Mouse (Mus musculus) embryonic facial prominence, embryonic 12.5 days (tissue): ENCODE data around the gene Cmklr1. TPM values are rescaled to one million over a fixed set of nuclear protein-coding genes. Genes with fewer than 3 reads are reported as not detected.

Experiments
- ATAC-seq: fragments of 200-750 bp; cut with Nextera tagmentation; 2 replicates; pipeline ENCODE4 v1.8.0; 2017; ENCODE audit not compliant: insufficient number of reproducible peaks, insufficient read depth, low FRiP score, low TSS enrichment
- H3K27ac ChIP-seq: fragments of 300-500 bp; sonication (generic); 2 replicates; pipeline ENCODE4 v1.5.1; 2016; ENCODE audit warnings: mild to moderate bottlenecking
- H3K27me3 ChIP-seq: fragments of 300-500 bp; sonication (generic); 2 replicates; pipeline ENCODE4 v1.6.1; 2016; ENCODE audit warnings: mild to moderate bottlenecking, moderate library complexity
- H3K36me3 ChIP-seq: fragments of 300-500 bp; sonication (generic); 2 replicates; pipeline ENCODE4 v1.6.1; 2016; ENCODE audit warnings: mild to moderate bottlenecking
- H3K4me1 ChIP-seq: fragments of 300-500 bp; sonication (generic); 2 replicates; pipeline ENCODE4 v1.6.1; 2016
- H3K4me2 ChIP-seq: fragments of 300-500 bp; sonication (generic); replicated peaks from 2 replicates; pipeline ENCODE4 v1.6.1; 2016; ENCODE audit warnings: mild to moderate bottlenecking, moderate library complexity
- H3K4me3 ChIP-seq: fragments of 300-500 bp; sonication (generic); 2 replicates; pipeline ENCODE4 v1.5.1; 2016; ENCODE audit warnings: mild to moderate bottlenecking
- H3K9ac ChIP-seq: fragments of 300-500 bp; sonication (generic); 2 replicates; pipeline ENCODE4 v1.6.1; 2016; ENCODE audit warnings: mild to moderate bottlenecking, moderate library complexity
- H3K9me3 ChIP-seq: fragments of 300-500 bp; sonication (generic); 2 replicates; pipeline ENCODE4 v1.6.1; 2016; ENCODE audit warnings: mild to moderate bottlenecking, moderate library complexity
- WGBS: fragments of 180-500 bp; shearing (Covaris S2); methylation state at CpG from one replicate; pipeline ENCODE4 v1.1.7; 2016; 5-methylcytosine and 5-hydroxymethylcytosine counted together
- polyA plus RNA-seq: library from polyadenylated mRNA; unstranded; fragments of >200 nt; fragmentation: Nextera tagmentation; extraction: Ambion mirVana; gene quantifications from 2 replicates; pipeline ENCODE4 v1.2.1, GENCODE M21; 2016

The Cmklr1 gene
- polyA plus RNA-seq, 1 experiment from 2014 or later = 2.1 TPM

DNA sequence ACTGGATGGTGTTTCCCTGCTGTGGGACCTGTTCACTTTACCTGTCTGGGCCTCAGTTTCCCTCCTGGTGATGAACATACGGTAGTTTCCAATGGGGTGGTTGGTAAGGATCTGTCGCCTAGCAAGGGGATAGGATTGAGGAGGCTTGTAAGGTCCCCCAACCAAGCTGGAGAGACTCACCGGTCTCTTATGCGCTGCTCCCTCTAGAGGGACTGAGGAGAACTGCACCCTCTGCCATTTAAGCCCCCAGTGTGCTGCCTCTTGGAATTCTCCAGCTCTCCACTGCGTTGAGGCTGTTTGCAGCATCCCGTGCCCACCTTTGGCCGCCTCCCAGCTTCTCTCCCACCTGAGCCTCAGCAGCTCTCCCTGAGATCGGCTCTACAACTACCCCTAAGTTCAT lies 70.0 kb downstream of the Cmklr1 start:
- Histone ChIP-seq H3K36me3 (no peaks in the 10 kb centered on the region), H3K27ac (no peak overlapping the region), H3K4me3 (no peak overlapping the region), H3K27me3 (0 out of 2 replicates have a peak, but pooled peaks cover 3% of the 10 kb centered on the region), H3K9ac (no peak overlapping the region), H3K4me1 (0 out of 2 replicates have a peak, but pooled peaks cover 6% of the 10 kb centered on the region), H3K9me3 (no peaks in the 10 kb centered on the region), H3K4me2 (no peak overlapping the region)
- ATAC-seq = no peak
- 52% methylated on average over 8 of the region's 8 CpGs for WGBS

DNA sequence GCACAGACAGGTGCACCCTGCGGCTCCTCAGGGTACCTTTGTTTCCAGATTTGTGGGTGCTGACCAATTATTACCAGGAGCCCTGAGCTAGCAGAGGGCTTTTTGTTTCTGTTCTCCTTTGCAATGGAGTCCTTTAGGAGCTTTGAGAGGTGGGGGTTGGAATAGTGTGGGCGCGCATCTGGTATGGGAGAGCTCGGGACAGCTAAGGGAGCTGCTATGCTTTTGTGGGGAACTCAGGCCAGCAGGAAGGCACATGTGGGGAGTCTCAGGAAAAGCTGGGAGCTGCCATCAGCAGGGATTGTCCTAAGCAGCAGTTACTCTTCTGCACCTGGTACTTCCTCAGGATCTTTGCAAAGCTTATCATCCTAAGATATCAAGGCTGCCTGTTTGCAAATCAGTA lies 71.1 kb downstream of the Cmklr1 start:
- H3K9me3 ChIP-seq = no peaks in the 10 kb centered on the region
- 89% methylated on average over 4 of the region's 4 CpGs for WGBS
- H3K36me3 ChIP-seq = no peaks in the 10 kb centered on the region
- no peak for ATAC-seq
- H3K27me3 ChIP-seq = 0 out of 2 replicates have a peak, but pooled peaks cover 3% of the 10 kb centered on the region
- H3K4me1 ChIP-seq = 0 out of 2 replicates have a peak, but pooled peaks cover 2% of the 10 kb centered on the region
- H3K4me3 ChIP-seq = no peak overlapping the region
- H3K27ac ChIP-seq = no peak overlapping the region
- no peak overlapping the region for H3K4me2 ChIP-seq
- no peak overlapping the region for H3K9ac ChIP-seq

DNA sequence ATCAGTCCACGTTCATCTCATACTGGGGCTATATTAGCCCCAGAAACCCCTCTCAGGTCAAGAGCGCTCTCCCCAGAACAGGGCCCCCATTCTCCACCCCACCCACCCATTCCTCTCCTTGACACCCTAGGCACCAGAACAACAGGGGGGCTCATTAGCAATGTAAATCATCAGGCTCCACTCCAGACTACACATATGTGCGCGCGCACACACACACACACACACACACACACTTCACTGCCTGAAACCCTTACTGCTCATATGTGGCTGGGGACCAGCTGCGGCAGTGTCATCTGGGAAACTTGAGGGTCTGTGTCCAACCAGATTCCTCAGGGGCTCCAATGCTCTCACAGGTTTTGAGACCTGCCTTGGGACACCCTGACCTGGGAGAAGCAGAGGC lies 71.8 kb downstream of the Cmklr1 start:
- Histone ChIP-seq H3K27me3 (0 out of 2 replicates have a peak, but pooled peaks cover 3% of the 10 kb centered on the region), H3K36me3 (no peaks in the 10 kb centered on the region), H3K4me1 (no peaks in the 10 kb centered on the region), H3K4me2 (no peak overlapping the region), H3K4me3 (no peak overlapping the region), H3K9ac (no peak overlapping the region), H3K27ac (no peak overlapping the region), H3K9me3 (no peaks in the 10 kb centered on the region)
- ATAC-seq = no peak
- WGBS = 88% methylated on average over 6 of the region's 6 CpGs

DNA sequence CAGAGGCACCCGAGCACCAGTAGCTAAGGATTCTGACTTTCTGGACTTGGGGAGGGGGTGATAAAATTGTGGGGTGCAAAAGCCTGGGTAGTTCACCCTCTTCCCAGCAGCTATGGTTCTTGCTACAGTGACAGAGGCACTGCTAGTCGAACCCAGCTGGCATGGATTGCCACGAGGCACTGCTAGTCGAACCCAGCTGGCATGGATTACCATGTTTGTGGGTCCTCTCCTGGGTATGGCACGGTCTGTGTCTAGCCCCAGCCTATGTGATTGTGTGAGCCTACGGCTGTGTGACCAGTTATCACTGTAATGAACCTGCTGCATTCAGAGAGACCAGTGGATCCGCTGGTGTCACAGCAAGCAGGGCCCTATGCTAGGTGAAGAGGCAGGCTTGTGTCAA lies 72.7 kb downstream of the Cmklr1 start:
- H3K4me3 ChIP-seq = no peak overlapping the region
- no peaks in the 10 kb centered on the region for H3K4me1 ChIP-seq
- peak overlapping the region; percentile 20 for H3K4me2 ChIP-seq
- 0 out of 2 replicates have a peak, but pooled peaks cover 3% of the 10 kb centered on the region for H3K27me3 ChIP-seq
- H3K9ac ChIP-seq = no peak overlapping the region
- no peak overlapping the region for H3K27ac ChIP-seq
- H3K9me3 ChIP-seq = no peaks in the 10 kb centered on the region
- no peak for ATAC-seq
- H3K36me3 ChIP-seq = no peaks in the 10 kb centered on the region
- WGBS = 77% methylated on average over 7 of the region's 7 CpGs

DNA sequence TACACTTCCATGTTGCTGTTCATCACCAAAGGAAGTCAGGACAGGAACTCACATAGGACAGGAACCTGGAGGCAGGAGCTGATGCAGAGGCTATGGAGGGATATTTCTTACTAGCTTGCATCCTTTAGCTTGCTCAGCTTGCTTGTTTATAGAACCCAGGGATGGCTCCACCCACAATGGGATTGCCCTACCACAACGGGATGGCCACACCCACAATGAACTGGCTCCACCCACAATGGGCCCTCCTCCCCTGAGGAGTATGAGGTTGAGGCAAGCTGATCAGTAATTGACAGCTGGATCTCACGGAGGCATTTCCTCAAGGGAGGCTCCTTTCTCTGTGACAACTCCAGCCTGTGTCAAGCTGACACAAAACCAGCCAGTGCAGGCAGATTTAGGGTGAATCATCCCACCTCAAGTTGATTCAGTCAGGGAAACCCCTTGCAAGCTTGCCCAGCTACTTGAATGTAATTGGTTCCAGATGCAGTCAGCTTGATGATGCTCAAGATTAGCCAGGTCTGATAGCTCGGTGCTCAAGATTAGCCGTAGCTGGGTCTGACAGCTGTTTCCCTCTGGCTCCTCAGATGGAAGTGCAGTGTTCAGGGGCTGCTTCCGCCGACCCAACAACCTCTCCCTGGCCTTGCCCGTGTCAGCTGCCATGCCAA lies 80.0 kb downstream of the Cmklr1 start:
- Histone ChIP-seq H3K9me3 (no peaks in the 10 kb centered on the region), H3K9ac (no peak overlapping the region), H3K4me2 (no peak overlapping the region), H3K27ac (no peak overlapping the region), H3K27me3 (no peaks in the 10 kb centered on the region), H3K4me3 (no peak overlapping the region), H3K36me3 (no peaks in the 10 kb centered on the region), H3K4me1 (no peaks in the 10 kb centered on the region; the same call in 1 of the 2 replicates)
- 21% methylated on average over 7 of the region's 7 CpGs for WGBS
- no peak for ATAC-seq

DNA sequence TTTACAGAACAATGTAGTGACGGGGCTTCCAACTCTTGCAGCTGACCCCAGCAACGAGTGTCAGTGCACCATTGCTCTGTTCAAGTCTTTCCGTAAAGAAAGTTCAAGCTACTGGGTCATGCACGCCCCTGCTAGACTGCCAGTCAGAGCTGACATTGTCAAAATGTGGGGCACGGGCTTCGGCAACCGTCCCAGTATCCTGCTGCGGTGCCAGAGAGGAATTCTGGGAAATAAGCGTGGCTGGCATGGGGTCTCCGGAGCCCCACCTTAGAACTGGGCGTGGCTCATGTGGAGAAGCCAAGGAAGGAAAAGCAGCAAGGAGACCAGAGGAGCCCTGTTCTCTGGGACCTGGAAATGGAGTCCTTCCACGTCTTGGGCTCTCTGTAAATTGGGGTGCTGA lies 84.4 kb downstream of the Cmklr1 start:
- H3K9ac ChIP-seq = no peak overlapping the region
- no peaks in the 10 kb centered on the region; the same call in 1 of the 2 replicates for H3K4me1 ChIP-seq
- no peaks in the 10 kb centered on the region for H3K27me3 ChIP-seq
- H3K27ac ChIP-seq = no peak overlapping the region
- no peaks in the 10 kb centered on the region for H3K9me3 ChIP-seq
- H3K36me3 ChIP-seq = no peaks in the 10 kb centered on the region
- H3K4me3 ChIP-seq = no peak overlapping the region
- 71% methylated on average over 12 of the region's 12 CpGs for WGBS
- ATAC-seq = no peak
- H3K4me2 ChIP-seq = no peak overlapping the region

DNA sequence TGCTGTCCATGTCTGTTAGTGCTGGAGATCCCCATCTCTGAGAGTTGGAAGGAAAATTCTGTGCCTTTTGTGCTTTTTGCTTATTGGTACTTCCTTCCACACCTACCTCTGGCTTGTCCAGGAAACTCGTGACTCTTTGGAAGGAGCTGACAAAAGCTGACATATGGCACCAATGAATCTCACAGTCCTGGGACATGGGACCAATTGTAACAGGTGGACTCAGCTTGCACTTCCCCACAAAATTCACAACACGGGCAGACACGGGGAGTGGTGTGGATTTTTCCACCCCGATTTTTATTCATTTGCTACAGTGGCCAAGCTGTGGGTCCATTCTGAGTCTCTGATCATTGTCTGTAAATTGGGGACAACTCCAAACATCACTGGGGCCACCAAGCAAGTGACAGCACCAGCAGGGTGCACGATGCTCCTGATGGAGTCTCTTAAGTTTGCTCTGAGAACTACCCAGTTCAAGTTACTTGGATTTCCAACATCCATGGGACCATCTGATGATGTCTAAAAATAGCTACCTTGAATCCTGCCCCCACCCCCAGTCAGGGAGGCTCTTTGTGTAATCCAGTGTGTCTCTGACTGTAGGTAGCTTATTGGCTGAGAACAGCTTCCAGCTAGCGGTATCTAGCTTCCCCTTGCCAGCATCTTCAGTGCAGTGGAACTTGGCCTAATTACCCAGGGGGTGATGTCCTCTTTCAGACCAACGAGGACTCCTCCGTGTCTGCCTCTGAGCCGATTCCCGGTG lies 84.9 kb downstream of the Cmklr1 start:
- Histone ChIP-seq H3K27ac (no peak overlapping the region), H3K4me3 (no peak overlapping the region), H3K9ac (no peak overlapping the region), H3K36me3 (no peaks in the 10 kb centered on the region), H3K9me3 (no peaks in the 10 kb centered on the region), H3K4me1 (no peaks in the 10 kb centered on the region; the same call in 1 of the 2 replicates), H3K27me3 (no peaks in the 10 kb centered on the region), H3K4me2 (no peak overlapping the region)
- ATAC-seq = no peak
- 79% methylated on average over 10 of the region's 10 CpGs for WGBS

DNA sequence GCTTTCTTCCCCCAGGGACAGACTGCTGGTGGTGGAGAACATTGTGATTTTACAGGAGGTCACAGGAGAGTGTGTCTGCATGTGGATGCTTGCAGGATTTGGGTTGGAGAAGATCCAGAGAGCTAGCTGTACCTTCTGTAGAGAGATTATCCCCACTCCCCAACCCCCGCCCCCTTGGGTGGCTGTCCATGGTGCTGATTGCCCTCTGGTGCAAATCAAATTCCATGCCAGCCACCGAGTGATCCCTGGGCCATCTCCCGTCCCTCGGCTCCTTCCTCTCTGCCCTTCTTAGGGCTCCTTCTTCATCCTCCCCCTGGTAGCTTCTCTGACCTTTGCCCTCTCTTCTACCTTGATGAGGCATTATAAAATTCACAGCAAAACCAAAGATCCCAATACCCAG lies 85.8 kb downstream of the Cmklr1 start:
- Histone ChIP-seq H3K4me2 (no peak overlapping the region), H3K4me3 (no peak overlapping the region), H3K4me1 (no peaks in the 10 kb centered on the region), H3K9ac (no peak overlapping the region), H3K27me3 (no peaks in the 10 kb centered on the region), H3K36me3 (no peaks in the 10 kb centered on the region), H3K9me3 (no peaks in the 10 kb centered on the region), H3K27ac (no peak overlapping the region)
- WGBS = 19% methylated on average over 4 of the region's 4 CpGs
- no peak for ATAC-seq

Other genes with a start within 250 kb of the Cmklr1 start
- 7.1 and 8.3 TPM in 2 replicates for gene Wscd2, start 160.1 kb downstream of the Cmklr1 start, polyA plus RNA-seq
- not detected in 2 replicates for gene 1700069L16Rik, start 74.3 kb upstream of the Cmklr1 start, polyA plus RNA-seq
- gene Ficd, start 85.4 kb upstream of the Cmklr1 start, polyA plus RNA-seq = 4.9 and 5.1 TPM in 2 replicates
- gene Sart3, start 122.1 kb upstream of the Cmklr1 start, polyA plus RNA-seq = 87.8 and 88.3 TPM in 2 replicates
- 109 and 111 TPM in 2 replicates for gene Iscu, start 122.3 kb upstream of the Cmklr1 start, polyA plus RNA-seq
- 116 and 118 TPM in 2 replicates for gene Tmem119, start 150.1 kb upstream of the Cmklr1 start, polyA plus RNA-seq
- gene Selplg, start 182.2 kb upstream of the Cmklr1 start, polyA plus RNA-seq = 1.5 and 1.9 TPM in 2 replicates